Mouse (Mus musculus) CD8-positive naive resting alpha-beta T cell, adult 2 months (primary cell): ENCODE measurements around the gene Dpep1.
"Not testable (repeated sequence)": the region's sequence is repeated elsewhere in the genome, so short reads cannot be mapped to it uniquely, and the experiment has no call there.

Experiments
- DNase-seq, 2 experiments: peaks; one replicate each; pipeline ENCODE4 v3.0.0; 2022; ENCODE audit warnings: low read depth in 2 of 2, low spot score in 2 of 2

The Dpep1 gene

DNA sequence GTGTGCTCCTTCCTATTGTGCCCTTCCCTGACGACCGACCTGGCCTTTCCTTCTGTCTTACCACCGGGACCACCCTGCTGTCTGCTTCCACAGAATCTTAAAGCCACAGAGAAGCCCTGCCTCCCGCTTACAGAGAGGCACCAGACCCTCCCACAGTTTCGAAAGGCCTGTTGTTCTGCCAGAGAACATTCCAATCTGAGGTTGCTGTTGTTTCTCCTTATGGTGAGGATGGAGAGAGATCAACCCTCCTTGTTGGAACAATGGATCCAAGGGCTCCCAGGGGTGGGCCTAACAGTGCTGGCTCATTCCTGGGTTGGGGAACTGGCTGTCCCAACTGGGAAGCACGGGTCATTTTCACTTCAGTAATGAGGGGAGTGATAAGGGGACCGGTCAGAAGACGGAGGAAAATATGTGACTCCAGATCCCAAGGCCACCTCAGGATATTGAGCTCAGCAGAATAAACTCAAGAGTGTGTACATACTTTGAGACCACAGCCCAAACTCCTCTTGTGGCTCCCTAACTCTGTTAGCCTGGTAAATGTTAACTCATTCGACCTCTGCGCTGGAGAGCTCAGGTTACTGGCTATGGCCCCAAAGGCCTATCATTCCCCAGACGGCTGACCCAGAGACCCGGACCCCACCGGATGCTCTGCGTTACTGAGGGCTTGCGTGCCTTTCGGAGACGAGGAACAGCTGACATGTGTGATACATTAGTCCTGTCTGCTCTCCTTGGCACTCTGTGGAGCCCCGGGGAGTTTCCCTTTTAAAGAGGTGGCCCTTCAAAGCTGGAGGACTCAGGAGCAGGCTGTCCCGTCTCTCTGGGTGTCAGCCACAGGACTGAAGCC is at the start of gene Dpep1:
Gene Dpep1 (plus strand): TSS at position 677 of the 844 bp plus-strand sequence.
- no peak for DNase-seq

DNA sequence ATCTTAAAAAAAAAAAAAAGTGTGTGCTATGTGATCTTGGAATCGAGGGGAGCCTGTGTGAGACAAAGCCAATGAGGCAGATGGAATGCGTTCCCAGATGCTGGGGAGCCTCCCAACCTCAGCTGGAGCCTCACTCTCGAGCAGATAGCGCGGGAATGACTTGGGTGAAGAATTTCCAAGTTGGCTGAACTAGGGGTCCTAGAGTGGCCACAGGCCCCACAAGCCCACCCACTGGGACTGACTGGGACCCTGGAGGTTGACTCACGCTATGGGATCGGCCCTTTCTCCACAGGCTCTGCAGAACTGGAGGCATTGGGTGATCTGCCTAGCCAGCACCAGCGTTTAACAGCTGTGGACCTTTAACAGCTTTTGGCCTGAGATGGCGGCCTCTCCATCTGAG is 49.8 kb upstream of the Dpep1 start:
- DNase-seq: no peak

DNA sequence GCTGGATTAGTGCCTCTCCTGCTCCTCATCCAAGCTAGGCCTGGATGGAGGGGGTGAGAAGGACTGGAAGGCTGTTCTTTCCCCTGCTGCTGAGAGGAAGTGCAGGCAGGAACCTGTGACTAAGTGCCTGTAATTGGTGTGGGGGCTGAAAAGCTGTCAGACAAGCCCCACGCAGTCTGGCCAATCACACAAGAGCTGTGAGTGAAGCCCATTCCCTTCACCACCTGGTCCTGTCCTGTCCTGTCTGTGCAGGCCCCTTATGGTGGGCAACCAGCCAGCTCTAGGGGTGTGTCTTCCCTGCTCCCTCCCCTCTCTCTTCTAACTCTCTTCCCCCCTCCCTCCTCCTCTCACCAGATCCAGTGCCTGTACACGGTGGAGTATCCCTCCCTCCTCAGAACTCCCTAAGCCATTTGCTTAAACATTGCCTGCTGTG is 48.4 kb upstream of the Dpep1 start:
- DNase-seq: no peak

DNA sequence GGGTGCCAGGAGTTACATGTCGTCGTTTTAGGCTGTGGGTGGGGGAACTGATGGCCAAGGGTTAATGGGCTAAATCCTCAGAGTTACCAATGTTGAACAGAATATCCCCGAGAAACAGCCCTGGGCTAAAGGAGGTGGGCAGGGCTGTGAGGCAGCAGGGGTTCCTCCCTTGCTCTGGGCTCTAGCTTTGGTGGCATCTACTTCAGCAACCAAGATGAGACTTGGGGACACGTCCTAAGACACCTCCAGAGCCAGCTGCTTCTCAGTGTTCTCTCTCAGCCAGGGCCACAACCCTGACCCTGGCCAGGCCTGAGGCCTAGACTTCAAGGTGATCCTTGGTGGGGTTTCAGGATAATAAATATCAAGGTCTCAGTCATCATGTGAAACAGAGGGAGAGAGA is 47.3 kb upstream of the Dpep1 start:
- no peak for DNase-seq

DNA sequence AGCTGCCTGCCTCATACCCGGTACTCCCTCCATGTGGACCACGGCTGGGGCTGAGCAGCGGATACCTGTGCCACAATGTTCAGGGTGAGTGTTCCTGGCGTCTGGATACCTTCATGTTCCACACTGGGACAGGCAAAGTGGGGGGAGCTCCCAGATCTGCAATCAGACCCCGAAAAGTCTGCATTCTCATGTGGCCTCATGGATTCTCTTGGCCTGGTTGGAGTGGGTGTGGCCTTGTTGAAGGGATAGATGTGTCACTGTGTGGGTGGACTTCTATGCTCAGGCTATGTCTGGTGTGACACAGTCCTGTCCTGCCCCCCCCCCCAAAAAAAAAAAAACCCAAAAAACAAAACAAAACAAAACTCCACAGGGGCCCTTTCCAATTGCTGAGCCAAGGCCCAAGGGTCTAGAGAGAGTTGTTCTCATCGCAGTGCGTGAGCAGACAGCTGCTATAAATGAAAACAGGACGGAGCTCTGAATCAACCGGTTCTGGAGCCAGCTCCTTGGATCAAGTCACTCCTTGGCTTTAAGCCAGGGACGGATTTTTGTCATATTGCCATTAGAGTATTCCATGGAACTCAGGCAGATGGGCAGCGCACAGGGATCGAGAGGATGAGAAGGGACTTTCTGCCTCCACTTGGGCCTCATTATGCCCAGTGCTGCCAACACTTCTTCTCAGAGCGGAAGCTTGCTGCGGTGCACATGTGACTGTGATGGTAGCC is 44.1 kb upstream of the Dpep1 start:
- no peak for DNase-seq

DNA sequence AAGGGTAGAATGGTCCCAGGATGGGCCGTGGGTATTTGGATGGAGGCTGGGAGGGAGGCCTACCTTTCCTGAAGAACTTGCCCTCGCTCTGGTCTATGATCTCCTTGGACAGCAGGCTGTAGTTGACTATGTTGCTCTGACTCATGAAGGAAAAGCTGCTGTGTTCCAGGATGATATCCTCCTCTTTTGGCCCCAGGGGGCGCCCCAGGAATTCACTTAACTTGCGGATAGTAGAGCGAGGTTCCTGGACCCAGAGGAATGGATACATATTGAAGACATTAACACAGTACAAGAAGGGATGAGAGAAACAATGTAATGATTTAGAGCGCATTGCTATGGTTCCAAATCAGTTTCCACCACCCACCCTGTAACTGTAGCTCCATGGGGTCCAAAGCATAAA is 40.8 kb upstream of the Dpep1 start:
- peak in 1 of 2 experiments; percentile 42 for DNase-seq

DNA sequence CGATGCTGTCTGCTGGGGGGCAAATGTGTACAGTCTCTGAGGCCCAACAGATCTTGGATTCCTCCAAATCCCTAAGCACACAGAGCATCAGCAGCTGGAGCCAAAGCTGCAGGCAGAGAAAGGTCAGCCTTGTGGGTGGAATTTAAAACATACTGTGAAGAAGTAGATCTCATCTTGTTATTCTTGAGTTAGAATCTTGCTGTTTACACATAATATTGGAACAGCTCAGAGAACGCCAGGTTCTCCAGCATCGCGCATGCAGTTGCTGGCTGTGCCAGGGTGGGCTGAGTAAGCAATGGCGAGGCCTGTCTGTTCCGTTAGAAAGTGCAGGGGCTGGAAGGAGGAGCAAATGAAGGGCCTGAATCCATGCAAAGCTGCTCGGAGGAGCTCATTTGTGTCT is 39.7 kb upstream of the Dpep1 start:
- DNase-seq: no peak

DNA sequence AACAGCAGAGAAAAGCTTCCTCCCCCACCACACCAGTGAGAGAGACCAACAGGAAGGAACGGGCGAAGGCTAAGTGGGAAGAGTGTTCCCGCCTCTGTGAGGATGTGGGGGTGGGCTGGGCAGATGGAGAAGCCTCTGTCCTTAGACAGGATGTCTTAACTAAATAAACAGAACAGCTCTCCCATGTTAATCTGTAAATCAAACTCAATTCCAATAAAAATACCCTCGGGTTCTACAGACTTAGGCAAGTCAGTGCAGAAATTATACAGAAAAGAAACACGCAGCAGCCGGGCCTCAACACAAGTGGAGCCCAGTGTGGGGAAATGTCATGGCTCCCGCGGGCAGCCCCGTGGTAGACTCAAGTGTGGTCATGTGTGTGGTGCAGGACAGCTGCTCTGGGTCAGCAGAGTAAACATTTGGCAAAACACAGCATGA is 35.3 kb upstream of the Dpep1 start:
- no peak for DNase-seq

DNA sequence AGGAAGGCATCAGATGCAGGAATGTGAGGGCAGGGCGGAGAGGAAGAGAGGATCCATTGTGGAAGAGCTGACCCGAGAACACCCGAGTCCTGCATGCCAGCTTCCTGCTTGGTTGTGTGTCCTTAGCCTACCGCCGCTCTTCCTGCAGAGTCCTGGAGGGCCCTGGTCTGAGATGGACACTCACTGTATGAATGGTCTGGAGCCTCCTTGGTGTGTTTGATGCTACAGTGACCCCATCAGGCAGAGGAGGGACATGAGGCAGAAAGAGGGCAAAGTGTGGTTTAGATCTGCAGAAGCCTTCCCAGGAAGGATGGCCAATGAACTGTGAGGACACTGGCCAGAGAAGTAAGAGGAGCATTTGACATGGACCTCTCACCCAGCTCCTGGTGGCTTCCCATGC is 30.9 kb upstream of the Dpep1 start:
- no peak for DNase-seq

DNA sequence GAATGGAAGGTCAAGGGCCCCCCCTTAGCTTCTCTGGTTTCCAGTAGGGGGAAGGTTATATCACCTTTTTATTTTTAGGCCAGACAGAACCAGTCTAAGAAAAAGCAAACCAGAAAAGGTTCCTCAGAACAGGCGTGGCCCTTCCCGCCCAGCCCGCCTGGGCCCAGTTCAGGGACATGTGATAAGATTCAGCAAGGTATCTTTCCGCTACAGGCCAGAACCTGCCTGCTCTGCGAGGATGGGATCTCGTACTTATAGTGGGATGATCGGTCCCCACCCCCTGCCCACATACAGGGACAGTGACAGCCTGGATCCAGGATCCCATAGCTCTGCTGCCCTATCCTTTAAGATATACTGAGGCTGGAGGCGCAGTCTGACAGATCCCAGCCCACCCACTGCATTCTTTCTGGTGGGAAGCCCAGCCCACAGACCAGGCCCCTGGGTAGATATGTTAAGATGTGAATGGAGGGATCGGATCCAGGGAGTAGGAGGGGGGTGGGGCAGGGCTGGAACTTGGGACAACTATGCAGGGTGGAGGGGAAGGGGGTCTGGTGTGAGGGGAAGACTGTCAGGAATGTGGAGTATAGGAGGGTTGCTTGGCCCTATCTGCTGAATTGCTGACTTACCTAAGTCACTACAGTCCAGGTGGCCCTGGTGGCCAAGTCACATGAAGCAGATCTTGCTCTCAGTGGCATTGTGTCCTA is 29.8 kb upstream of the Dpep1 start:
- no peak for DNase-seq

DNA sequence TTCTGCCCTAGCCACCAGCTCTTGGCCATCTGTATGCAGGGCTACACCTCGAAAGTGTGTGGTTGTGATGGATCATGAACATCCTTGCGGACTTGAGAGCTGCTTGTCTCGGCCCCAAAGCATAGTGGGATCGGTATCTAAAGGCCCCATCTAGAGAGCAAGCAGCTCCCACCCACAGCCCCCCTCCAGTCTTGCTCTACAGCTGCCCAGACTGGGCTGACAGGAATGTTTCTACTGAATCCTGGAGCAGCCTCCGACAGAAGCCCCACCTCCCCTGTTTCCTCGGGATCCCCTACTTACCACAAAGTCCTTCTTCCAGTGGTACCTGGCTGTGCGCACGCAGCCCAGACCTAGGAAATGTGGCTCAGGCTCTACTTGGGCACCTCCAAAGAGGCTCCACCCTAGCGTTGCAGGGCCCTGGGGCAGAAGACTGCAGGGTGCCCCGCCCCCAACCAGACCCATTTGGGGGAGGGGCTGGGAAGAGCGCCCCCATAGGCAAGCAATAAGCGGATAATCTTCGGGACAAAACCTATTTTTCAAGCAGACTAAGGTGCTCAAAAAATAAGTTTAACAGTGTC is 28.1 kb upstream of the Dpep1 start, which contains the start of gene Sult5a1:
Gene Sult5a1 (minus strand): TSS at position 428 of the 578 bp plus-strand sequence.
- DNase-seq: no peak

DNA sequence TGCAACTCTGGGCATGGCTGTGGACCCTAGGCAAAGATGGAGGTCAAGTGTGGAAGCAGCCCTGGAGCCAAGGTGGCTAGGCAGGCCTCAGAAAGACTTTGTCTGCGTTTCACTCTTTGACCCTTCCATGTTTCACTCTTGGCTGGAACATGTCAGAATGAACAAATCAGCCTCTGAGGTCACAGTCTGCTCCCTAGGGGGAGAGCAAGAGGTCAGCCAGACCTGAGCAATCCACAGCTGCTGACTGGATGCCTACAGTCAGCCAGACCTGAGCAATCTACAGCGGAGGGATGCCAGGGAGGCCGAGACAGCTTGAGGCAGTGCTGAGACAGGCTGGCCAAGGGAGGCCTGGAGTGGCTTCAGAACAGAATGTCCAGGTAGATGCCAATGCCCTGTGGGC is 4.7 kb upstream of the Dpep1 start:
- no peak for DNase-seq

DNA sequence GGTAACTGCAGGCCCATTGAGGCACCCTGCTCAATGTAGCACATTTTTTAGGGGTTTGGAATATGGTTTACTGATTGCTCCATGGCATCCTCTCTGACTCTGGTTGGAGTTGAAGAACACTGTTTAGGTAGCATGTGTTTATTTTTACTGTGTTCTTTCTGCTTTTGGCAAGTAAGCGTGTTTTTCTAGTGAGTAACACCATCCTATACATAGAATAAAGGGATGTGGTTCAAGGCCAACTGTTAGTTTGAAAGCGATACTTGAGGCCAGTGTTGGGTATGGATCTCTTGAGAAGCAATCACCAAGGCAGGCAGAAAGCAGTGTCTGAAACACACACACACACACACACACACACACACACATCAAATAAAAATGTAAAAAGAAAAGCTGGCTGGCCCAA is 2.0 kb downstream of the Dpep1 start:
- DNase-seq: no peak

DNA sequence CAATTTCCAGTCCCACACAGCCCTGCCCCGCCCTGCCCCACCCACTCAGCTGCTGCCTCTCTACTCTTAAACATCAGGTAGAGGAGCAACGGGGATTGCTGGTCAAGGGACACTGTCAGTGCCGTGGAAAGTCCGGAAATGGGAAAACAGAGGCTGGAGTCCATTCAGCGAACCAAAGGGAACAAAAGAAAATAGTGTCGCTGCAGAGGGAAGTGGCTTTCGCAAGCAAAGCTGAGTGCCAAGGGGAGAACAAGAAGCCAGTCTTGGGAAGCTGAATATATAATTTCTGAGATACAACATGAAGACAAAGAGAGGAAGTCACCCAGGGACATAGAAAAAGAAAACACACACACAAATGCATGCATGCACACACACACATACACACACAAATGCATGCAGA is 2.8 kb downstream of the Dpep1 start:
- DNase-seq: no peak

DNA sequence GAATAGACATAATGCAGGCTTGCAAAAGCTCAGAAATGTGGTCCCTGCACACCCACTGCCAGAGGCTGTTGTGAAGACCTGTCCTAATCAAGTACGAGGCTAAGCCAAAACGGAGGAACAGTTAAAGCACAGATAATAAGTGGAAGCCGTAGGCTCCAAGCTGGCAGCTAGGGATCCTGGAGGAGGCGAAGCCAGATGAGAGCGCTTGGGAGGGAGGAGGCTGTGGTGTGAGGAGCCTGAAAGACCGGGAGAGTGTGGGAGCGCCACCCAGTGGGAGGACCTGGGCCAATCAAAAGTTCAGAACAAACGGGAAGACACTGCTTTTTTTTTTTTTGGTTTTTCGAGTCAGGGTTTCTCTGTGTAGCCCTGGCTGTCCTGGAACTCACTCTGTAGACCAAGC is 4.6 kb downstream of the Dpep1 start:
- peak in 1 of 2 experiments; percentile 27 for DNase-seq

DNA sequence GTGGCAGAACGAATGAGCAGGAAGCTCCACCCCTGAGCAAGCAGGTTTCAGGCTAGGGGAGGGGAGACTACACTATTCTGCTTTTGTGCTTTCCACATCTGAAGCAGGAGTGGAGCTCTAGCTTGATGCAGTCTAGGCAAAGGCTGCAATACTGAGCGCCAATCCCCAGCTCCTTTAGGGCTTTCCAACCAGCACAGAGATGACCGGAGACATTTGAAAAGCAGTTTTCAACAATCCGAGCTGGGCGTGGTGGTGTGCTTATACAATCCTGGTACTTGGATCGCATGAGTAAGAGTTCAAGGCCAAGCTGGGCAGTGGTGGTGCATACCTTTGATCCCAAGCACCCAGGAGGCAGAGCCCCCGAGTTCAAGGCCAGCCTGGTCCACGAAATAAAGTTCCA is 5.9 kb downstream of the Dpep1 start:
- DNase-seq: no peak

DNA sequence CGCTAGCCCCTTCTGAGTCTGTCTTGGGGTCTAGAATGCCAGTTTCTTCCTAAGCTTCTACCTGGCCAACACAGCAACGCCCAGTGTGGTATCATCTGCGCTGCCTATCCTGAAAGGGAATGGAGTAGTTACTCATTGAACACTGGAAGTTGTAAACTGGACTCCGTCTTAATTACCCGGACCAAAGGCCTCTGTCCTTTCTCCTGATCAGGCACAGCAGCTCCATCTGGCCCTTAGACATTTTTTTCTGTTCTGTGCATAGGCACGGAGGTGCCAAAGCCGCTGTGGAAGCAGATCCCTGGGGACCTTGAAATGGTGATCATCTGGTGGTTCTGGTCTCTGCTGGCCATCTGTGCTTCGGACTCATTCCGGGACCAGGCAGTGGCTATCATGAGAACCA is 7.7 kb downstream of the Dpep1 start:
- DNase-seq: no peak

DNA sequence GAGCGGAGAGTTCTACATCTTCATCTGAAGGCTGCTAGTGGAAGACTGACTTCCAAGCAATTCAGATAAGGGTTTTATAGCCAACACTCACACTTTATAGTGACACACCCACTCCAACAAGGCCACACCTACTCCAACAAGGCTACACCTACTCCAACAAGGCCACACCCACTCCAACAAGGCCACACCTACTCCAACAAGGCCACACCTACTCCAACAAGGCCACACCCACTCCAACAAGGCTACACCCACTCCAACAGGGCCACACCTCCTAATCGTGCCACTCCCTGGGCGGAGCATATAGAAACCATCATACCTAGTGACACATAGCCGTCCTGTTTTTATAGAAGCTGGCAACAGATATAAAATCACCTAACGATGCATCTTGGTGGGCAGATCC is 11.0 kb downstream of the Dpep1 start:
- not testable (repeated sequence) for DNase-seq

DNA sequence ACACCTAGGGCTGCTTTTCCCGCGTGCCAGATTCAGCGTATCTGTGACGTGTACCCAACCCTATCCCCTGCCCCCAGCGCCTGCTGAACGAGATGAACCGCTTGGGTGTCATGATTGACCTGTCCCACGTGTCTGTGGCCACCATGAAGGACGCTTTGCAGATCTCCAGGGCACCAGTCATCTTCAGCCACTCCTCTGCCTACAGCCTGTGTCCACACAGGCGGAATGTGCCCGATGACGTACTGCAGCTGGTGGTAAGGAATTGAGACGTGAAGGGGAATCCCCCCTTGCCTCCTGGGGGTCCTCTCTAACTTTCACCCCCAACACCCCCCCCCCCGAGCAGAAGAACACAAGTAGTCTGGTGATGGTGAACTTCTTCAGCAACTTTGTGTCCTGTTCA is 13.8 kb downstream of the Dpep1 start:
- DNase-seq: no peak

DNA sequence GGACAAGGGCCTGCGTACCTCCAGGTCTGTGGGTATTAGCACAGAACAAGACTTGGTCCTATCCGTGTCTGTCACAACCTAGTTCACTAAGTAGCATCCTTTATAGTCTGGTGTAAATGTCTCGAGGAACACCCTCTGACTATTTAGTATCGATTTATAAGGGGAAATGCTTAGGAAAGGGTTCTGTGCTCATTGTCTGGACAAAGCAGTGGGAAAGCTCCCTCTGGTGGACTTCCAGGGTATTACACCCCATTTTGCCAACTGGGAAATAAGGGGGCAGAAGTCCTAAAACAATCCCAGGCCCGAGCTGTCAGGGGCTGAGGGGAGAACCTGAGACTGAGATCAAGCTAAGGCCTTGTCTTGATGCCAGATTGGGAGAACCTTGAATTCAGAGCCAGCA is 16.2 kb downstream of the Dpep1 start:
- DNase-seq: peak; percentile 74

DNA sequence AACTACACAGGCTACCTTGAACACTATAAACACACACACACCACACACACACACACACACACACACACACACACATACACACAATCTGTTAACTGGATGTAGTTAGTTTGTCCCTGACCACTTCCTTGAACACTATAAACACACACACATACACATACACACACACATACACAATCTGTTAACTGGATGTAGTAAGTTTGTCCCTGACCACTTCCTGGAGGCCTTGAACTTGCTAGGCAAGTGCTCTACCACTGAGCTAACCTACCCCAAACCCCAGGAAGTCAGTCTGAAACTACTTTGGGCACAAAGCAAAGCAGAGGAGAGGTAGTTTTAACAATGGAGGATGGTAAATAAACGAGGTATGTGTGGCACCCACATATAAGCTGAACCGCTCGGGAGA is 17.5 kb downstream of the Dpep1 start:
- peak in 1 of 2 experiments; percentile 14 for DNase-seq
